Mouse (Mus musculus) cerebellum, postnatal 25 days (tissue): ENCODE data around the gene Gm9918.

Experiments used
- DNase-seq, 2 experiments: peaks; one replicate each; pipeline ENCODE4 v3.0.0; 2021; ENCODE audit warnings: mixed read lengths in 2 of 2

The Gm9918 gene

DNA sequence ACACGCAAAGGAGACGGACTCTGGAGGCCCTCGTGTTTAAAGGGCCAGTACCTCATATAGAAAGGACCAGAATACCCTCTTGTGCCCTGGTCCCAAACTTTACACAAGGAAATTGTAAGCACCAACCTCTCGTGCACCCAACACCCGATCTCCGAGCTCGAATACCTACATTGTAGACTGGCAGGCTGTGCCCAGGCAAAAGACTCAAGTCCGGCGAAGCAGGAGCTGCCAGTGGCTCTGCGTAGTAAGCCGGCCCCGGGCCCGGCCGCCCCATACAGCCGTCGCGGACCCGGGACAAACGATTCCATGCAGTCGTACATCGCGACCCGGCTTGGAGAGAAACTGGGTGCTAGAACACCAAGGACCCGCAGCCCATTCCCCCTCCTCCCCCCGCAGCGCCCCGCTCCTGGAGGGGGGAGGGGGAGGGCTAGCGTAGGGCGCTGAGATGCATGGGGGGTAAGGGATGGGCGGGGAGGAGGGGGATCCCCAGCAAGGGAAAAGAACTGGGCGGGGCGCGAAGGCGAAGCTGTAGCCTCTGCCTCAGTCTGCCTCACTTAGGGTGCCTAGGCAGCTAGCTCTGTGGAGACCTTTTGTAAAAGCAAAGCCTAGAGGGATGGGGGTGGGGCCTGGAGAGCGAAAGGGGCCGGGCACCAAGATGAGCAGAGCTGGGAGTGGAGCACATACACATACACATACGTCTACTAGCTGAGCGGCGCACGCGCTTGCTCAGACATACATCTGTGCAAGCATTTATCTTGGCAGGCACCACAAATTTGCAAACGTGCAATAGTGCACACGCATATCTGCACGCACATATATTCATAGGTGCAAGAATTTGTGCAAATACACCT is 24.2 kb upstream of the Gm9918 start:
- peak; percentile 74 to 78 for DNase-seq

DNA sequence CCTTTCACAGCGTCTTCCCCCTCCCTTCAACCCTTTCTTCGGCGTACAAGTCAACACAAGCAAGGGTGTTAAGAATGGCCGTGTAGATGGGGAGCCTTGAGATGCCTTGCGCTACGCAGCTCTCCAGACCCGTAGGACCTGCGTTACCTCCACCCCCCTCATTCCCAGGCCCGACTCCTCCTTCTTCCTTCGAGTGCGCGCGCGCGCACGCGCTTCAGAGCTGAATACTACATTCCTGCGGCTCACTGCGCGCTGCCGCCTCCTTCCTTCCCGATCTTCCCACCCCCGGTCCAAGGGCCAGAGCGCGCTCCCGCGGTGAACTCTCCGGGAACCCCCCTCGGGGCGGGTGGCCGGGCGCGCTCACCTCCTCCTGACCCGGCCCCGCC is 23.5 kb upstream of the Gm9918 start:
- DNase-seq = peak; percentile 90 to 94

DNA sequence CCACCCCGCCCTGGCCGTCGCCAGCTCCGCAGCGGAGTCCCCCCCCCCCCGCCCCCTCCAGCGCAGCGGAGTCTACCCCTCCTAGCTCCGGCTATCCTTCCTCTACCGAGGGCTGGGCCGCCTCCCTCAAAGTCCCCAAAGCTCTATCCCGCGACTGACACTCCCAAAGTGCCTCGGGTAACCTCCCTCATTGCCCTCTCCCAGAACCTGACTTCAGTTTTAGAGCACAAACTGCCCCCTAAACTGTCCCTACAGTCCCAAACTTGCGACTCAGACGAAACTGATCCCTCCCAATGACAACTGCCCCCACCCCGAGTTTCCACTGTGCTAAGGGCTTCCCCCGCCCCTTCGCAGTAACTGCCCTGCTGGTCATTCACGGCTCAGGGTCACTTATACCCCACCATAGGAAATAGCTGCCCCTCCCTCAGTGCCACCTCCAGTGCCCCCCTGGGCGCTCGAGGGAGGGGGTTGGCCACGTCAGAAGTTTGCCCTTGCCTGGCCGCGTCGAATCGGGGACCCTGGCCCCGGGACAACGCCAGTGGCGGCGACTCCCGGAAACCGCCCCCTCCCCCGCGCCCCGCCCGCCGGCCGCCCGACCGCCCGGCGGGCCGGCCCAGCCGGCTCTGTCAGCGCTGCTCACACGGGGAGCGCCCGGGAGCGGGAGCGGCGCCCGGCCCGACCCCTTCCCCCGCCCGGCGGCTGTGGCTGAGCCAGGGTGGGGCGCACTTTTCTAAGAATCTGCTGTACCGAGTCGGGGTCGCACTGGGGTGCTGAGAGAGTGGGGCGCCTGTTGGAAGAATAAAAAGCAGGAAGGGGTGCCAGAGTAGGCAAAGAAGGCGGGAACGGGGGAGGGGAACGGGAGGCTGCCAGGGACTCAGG is 22.9 kb upstream of the Gm9918 start:
- DNase-seq = peak in 1 of 2 experiments; percentile 50

DNA sequence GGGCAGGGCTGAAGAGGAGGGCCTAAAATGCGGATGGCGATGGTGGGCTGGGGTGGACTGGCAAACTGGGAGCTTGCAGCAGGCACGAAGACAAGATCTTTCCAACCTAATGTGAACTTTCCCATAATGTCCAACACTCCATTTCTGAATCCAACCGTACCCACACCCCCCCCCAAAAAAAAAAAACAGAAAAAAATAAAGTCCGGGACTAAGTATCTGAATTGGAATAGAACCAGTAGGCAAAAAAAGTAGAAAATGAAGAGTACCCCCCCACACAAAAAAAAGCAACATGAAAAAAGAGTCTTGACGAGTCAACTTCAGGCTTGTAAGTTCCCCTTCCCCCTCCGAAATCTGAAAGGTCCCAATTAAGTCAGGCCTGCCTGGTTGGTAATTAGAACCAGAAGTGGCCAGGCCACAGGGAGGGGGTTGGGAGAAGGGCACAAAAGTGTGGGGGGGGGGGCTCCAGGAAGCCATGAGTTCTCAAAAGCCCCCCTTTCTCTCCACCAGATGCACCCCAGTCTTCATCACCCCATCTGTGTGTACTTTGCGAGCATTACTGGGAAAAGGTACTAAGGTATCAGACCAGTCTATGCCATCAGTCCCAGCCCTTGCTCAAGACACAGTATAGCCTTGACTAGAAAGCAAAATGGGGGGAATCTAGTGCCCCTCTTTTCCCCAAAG is 22.1 kb upstream of the Gm9918 start:
- DNase-seq = no peak

DNA sequence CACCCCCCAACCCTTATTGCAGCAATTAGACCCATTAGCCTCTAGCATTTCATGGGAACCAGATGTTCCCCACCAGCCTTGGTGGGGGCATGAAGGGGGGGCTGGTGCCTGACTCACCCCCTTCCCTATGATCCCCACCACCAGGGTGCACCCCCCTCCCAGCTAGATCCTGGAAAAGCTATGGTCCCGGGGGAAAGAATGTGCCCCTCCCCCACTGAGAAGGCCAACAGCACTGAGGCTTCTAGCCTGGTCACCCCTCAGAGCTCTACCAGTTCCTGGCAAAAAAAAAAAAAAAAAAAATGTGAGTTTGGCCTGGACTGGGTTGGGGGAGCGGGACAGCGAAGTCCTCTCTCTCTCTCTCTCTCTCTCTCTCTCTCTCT is 21.6 kb upstream of the Gm9918 start:
- no peak for DNase-seq

DNA sequence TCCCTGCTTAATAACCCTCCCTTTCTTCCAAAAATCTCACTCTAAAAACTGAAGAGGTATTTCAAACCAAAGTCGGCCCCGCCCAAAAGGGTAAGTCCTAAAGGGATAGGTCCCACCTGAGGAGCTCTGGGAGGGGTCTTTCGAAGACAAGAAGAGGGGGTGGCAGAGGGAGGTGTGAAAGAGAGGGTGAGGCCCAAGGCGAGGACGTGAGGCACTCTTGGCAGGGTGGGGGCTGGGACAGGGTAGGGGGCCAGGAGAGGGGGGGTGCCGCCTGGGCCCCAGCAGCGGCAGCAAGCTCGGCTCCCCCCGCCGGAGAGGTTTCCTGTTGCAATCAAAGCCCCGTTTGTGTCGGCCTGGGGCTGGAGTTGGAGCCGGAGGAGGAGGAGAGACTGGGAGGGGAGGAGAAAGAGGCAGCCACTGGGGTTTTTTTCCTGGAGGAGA is 21.1 kb upstream of the Gm9918 start:
- no peak for DNase-seq

DNA sequence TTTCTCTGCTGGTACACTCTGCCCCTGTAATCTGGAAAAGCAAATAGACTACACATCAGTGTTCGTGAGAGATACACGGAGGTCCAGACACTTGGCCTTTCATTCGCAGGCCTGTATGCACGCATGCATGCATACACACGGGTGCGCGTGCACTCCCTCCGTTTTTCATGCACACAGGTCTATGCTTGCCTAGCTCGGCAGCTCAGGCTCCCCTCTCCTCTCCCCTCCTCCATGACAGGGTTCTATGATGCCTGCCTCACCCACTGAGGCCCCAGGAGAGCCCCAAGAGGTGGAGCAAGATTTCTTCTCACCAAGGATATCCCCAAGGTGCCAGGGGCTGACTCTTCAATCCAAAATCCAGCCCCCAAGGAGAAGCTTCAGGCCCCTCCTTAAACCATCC is 20.4 kb upstream of the Gm9918 start:
- DNase-seq = no peak

DNA sequence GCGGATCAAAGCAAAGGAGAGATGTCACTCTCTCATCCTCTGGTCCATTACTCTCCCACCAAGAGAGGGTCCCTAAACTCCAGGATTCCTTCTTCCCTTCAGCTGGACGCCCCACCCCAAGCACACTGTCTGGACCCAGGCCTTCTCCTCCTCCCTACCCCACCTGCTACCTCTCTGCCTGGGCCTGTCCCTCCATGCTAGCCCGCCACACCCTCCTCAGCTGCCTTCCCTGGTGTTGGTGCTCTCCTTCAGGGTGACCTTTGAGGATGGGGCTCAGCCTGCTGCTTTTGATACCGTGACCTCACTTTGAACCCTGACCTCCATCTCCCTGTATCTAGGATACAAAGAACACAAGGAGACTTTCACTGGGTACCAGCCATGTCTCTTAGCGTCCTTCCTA is 19.8 kb upstream of the Gm9918 start:
- no peak for DNase-seq

DNA sequence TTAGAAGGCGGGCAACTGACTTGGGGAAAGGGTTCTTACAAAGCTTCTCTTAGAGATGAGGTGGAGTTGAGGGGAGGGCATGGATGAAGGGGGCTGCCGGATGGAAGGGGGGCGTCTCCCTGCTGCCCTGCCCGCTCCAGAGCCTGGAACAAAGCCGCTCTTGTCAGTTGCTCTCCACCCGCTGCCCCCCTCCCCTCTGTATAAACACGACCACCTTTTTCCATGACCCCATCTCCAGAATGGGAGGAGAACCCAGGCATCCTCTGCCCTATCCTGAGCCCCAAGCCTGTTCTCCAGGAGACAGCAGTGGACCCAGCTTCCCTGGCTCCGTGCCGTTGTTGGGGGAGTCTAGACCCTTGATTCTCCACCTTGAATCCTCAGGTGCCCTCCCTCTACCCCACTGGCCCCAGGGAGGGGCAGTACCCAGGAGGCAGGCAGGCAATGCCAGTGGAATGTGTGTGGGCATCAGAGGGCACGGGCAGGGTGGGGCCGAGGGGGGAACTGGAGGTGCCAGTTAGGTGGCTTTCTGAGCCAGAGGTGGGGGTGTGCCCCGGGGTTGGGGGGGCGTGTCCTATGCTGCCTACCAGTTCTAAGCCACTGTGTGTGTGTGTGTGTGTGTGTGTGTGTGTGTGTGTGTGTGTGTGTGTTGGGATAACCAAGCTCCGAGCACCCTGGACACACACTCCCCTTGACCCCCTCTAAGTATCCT is 14.7 kb upstream of the Gm9918 start:
- DNase-seq = no peak

DNA sequence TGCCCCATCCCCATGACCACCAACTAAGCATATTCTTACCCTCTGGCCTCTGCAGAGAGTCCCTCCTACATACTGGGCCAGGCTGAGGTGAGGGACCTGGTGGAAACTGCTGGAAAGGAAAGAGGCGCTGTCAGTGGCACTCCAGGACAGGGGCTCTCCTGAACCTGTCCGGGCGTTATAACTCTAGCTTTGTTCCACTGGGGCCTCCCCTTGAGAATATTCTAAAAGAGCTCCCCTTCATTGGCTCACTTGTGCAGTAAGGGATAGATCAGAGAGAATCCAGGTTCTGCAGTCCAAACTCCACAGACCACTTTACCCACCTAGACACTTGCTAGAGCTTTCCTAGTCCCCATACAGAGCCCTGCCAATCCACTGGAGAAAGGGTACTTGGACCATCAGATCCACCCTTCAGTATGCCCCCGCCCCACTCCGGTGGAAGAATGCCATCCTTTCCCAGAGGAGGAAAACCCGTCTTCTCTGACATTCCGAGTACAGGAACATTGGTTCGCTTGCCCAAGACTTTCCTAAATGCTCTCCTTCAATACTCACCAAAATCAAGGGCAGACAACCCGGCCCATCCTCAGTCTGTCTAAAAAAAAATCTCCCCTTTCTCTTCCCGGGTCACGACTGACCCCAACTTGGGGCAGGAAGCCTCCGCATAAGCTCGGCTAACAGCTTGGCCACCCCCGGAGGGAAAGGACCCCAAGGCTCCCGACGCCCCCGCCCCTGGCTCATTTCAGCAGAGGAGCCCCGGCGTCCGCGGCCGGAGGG is 13.7 kb upstream of the Gm9918 start:
- peak in 1 of 2 experiments; percentile 37 for DNase-seq

DNA sequence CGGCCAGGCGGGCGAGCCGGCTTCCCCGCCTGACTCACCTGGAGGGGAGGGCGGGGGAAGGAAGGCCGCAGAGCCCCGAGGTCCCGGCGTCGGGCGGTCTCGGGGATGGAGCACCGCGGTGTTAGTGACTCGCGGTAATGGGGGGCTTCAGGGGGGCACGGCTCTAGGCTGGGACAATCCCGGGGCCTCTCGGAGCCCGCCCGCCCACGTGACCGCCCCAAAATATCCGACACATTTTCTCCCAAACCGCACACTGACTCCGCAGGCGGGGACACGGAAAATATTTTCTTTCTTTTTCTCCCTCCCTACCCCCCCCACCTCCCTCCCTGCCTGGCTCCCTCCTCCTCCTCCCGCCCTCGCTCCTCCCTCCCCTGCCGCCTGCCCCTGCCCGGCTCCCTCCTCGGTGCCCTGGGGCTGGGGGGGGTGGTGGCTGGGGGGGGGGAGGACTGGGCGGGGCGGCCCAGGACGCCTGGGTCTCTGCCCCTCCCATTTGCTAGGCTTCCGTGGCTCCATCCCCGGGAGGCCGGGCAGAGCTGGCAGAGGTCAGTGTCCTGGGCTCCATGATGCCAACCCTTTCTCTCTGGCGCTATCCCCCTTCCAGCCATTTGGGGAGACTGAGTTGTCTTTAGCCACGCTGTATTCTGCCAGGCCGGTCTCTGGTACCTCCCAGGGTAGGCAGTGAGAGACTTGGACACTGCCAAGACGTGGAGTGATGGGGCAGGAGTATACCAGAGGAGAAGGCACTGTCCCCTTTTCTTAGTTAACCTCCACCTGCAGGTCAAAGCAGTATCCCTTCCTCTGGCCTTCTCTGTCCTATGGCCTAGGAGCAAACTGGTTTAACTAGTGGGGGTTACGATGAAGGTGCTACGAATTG is 12.9 kb upstream of the Gm9918 start, which contains the start of gene Rarg:
TSS of gene Rarg (minus strand) at position 316 of the 874 bp plus-strand sequence.
- DNase-seq = peak; percentile 68 to 69

DNA sequence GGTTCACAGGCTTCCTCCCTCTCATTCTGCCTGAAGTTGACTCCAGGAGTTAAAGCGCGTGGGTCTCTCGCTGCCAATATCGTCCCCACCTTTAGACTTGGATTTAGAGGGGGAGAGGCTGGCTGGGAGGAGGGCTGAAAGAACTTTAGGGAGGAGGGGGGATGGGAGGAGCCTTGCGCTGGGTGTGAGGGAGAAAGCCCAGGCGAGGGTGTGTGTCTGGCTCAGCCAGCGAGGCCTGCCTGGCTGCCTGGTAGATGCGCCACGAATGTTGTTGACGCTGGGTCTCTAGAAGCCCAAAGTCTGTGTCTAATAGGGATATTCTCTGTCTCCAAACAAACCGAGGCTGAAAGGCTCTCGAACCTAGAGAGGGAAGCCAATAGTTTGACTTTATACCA is 12.3 kb upstream of the Gm9918 start:
- DNase-seq = peak; percentile 32 to 55

DNA sequence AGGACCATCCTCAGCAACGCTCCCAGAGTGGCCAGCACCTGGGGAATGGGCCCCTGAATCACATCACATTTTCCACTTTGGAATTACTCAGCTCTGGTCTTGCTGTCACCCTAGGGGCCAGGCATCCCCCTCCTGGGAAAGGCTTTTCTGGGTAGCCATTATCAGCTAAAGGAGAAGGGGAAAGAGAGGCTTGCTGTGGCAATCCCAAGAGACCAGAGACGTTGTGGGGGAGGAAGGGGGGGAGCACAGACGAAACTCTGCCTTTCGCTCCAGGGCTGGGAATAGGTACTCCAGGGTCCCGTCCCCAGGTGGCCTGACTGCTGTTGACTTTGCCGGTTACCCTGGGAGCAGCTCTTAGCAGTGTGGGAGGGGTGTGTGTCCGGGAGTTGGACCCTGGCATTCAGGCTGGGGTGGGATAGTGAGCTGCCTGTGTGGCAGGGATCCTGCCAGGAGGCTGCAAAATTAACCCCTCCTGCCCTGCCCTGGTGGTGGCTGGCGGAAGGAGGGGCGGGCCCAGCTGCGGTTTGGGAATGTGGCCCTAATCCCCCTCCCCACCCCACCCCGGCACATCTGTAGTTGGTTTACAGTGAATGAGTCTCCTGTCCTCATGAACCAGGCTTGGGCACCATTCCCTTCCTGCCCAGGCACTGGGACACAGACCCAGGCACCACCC is 11.6 kb upstream of the Gm9918 start:
- no peak for DNase-seq

DNA sequence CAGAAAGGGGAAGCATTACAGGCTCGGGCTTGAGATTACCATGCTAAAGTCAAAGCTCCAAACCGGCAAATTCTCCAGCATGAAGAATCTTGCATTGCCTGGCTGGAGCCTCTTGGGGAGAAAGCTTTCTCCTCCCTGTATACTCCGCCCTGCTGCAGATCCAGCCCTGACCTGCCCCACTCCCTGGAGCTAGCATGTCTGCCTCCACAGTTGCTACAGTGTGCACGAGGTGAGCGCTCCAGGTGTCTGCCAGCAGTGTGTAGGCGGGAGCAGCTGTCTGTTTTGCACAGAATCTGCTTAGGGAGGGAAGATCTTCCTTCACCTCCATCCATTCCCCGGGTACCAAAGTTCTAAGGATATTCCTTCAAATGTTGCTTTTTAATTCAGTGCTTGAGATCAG is 7.8 kb upstream of the Gm9918 start:
- DNase-seq = no peak

DNA sequence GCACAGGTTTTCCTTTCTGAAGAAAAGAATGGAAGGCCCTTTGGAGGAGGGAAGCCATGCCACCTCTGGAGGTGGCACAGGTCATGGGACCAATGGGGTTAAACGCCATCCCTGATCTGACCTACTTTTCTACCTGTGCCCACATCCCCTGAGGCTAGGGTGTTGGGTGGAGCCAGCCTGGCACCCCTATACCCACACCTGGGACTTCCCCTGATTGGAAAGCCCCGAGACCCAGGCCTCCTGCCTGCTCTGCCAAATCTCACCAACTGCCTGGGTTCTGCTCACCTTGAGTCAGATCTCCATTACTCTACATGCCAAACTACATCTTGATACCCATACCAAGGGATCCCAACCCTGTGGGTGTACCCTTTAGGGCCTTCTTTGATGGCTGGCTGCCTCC is 7.3 kb upstream of the Gm9918 start:
- no peak for DNase-seq

DNA sequence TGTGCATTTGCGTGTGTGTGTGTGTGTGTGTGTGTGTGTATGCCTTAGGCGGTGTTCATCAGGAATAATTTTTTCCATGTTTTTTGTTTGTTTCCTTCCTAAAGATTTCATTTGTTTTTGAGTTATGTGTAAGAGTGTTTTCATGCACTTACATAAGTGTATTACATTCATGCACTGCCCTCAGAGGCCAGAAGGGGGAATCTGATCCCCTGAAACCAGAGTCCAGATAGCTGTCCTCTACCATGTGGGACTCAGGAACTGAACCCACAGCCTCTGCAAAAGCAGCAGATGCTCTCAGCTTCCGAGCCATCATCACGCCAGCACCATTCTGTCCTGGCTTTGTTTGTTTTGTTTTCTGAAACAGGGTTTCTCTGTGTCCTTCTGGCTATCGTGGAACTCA is 4.8 kb upstream of the Gm9918 start:
- DNase-seq = no peak

DNA sequence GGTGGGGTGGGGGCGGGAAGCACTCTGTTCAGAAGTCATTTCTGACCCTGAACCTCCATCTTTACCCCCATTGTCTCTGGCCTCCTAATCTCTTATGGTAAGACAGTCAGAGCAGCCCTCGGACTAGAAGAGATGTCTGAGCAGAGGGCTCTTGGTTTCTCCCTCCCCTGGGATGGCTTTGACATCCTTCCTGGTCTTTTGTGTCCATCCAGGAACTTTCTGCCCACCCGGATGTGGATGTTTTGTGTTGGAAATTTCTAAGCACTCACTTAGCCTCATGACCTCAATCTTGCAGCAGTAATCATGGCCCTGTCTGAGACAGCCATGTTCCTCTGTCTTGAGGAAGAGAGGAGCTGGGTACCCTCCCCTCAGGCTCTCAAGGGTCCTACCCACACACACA is 1.1 kb downstream of the Gm9918 start:
- DNase-seq = no peak

DNA sequence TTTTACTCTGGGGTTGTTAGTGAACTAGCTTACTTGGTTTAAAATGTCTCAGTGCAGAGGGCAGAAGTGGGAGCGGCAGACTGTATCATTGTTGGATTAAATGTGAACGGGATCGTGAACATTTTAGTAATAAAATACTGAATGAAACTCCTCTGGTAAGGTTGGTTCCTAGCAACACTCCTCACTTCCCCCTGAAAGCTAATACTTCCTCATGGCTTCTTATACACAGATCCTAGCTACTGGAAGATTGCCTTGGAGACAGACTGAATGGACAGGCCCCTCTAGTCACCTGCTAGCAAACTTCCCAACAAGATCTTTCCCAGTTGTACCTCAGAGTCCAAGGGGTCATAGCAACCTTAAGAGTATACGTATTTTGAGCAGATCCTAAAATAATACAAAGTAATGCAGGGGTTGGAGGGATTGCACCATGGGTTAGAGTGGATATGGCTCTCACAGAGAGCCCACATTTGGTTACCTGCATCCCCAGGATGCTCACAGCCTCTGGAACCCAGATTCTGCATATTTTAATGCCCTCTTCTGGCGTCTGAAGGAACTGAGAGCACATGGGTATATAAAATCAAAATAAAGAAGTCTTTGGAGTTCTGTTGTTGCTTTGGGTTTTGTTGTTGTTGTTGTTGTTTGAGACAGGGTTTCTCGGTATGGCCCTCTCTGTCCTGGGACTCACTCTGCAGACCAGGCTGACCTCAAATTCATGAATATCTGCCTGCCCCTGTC is 3.8 kb downstream of the Gm9918 start:
- no peak for DNase-seq

DNA sequence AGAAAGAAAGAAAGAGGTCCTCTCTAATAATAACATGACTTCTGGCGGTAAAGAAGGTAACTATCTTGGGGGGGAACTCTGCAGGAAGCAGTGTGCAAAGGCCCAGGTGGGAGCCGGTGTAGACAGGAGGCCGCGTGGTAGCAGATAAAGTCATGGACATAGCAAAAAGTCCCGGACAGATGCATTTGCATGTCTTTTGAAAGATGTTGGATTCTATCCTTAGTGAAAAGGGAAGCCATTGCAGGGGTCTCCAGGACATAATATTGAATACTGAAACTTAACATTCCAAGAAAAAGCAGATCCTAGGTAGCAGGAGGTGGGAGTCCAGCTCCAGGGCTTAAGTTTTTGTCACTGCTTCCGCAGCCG is 8.3 kb downstream of the Gm9918 start:
- no peak for DNase-seq
